Mouse (Mus musculus): ENCODE results near the gene Stk40.

DNA sequence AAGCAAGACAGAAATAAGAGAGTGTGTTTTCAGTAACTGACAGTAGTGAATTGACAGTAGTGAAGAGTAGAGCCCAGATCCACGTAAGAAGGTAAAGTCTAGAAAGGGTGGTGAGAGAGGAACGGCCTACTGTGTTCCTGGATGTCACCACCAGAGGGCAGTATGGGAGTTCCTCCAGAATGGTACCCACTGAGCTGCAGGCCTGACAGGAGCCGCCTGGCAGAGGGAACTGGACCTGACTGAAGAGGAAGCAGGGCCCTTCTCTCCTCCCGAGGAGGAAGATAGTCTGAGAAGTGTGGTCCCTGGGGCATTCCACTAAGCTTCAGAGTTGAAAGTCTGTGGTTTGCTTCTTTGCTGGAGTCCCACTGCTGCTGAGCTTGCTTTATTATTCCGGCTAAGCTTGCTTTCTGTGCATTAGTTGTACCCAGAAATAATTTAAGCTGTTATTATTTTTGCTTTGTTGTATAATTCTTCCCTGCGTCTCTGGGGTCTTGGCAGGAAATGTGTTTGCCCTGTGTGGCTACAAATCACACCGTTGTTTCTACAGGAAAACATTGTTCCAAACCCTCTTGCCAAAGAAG, 17.7 kb upstream of the Stk40 start:
- TF ChIP-seq POLR2AphosphoS2 (IDR thresholded peaks at IDR 0.05; ENCODE audit: insufficient read length, low read depth) (no peak), MAX (IDR thresholded peaks at IDR 0.05; ENCODE audit: low read depth) (no peak), MYOG (IDR thresholded peaks at IDR 0.05; ENCODE audit: control insufficient read depth in 1 of 3, insufficient read depth in 1 of 3, insufficient read length in 2 of 3, low read depth in 2 of 3) (no peak), MYOD1 (IDR thresholded peaks at IDR 0.05; ENCODE audit: control insufficient read depth in 1 of 3, insufficient read length in 2 of 3, low read depth in 2 of 3) (no peak), CEBPB (IDR thresholded peaks at IDR 0.05; ENCODE audit: insufficient read depth, poor library complexity, severe bottlenecking) (no peak)
